In the genomic region with DNA sequence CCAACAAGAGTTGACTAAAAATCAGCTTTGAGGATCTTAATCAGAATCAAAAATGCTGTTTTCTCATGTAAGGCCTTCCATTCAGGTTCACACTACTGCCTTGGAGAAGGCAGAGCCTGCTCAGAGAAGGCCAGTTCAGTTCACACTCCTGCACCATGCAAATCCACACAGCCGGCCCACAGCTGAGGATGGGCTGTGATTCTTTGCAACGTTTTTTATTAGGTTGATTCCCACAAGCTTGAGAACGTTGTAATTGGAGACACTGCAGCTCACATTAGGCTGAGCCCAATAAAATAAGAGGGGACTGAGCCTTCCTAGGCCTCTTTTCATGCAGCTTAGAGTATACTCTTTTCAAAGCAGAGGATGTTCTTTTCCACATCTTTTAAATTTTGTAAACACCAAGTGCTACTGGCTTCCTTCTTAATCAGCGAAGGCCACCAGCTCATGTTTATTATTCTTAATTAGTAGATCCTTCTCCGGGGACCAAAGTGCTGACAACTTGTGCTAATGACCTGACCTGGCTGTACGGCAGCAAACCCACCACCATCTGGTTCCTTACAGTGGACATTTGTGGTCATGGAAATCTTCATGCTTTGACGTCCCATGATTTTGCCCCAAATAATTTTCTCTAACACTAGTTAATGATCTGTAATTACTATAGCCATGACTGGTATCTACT, we compare ENCODE assay signal across 33 mouse cellular contexts.
DNase-seq lines count a peak whose midpoint lies in the region; ATAC-seq lines count a peak whose summit lies in the region.
"Had no signal": no experiment of that assay in that cellular context is flagged by ENCODE, and none has a peak within 500 bp of the region (broad histone marks: within the 10 kb centered on the region; RNA-seq: fewer than 3 reads in every experiment).

No protein-coding gene starts in this region.

- no peaks in the 10 kb centered on the region for H3K36me3 ChIP-seq in embryonic facial prominence, embryonic 15.5 days
- H3K36me3 ChIP-seq in limb, embryonic 13.5 days = no peaks in the 10 kb centered on the region
- H3K36me3 ChIP-seq: embryonic facial prominence, embryonic 13.5 days; G1E; heart, embryonic 13.5 days; hindbrain, embryonic 12.5 days; kidney, embryonic 15.5 days; neural tube, embryonic 15.5 days had no signal

- peak; percentile 20 to 39 for DNase-seq in heart, adult 9 months (ENCODE audit: low spot score in 2 of 2)
- no peak for DNase-seq in heart, postnatal 4 days
- DNase-seq in embryo, embryonic 9.5 days (ENCODE audit: extremely low spot score) = peak; percentile 14
- DNase-seq in gastrocnemius, adult 18-20 months (ENCODE audit: low spot score) = no peak
- DNase-seq in thymus, postnatal 0 days (ENCODE audit: low spot score) = no peak
- no peak for DNase-seq in ovary, postnatal 36 days (ENCODE audit: low spot score)
- DNase-seq: adrenal gland, postnatal 10 days; cerebellum, adult 11 months; cerebellum, adult 9-10 months; cerebellum, postnatal 36 days; gastrocnemius, adult 2 months; gastrocnemius, postnatal 36 days; heart, adult 2 months; heart, postnatal 10 days; kidney, postnatal 36 days; left cerebral cortex, postnatal 4 days; lung, embryonic 14.5 days; lung, postnatal 14 days; midbrain, embryonic 14.5 days; right cerebral cortex, postnatal 25 days; spleen, adult 18-20 months; thymus, postnatal 25 days had no signal

- H3K4me3 ChIP-seq in embryonic facial prominence, embryonic 15.5 days (replicated peaks) = no peak overlapping the region
- no peak overlapping the region for H3K4me3 ChIP-seq in limb, embryonic 13.5 days
- H3K4me3 ChIP-seq: embryonic facial prominence, embryonic 13.5 days; forebrain, embryonic 13.5 days; gastrocnemius, adult 2 months; heart, adult 2 months; heart, embryonic 13.5 days; hindbrain, embryonic 12.5 days; kidney, embryonic 15.5 days; neural tube, embryonic 15.5 days had no signal

- no peak overlapping the region for H3K4me2 ChIP-seq in embryonic facial prominence, embryonic 15.5 days (replicated peaks)
- H3K4me2 ChIP-seq in limb, embryonic 13.5 days (replicated peaks) = no peak overlapping the region
- H3K4me2 ChIP-seq: embryonic facial prominence, embryonic 13.5 days; forebrain, embryonic 13.5 days; heart, embryonic 13.5 days; hindbrain, embryonic 12.5 days; kidney, embryonic 15.5 days; lung, embryonic 14.5 days; neural tube, embryonic 15.5 days had no signal

- no peak overlapping the region for H3K9ac ChIP-seq in embryonic facial prominence, embryonic 15.5 days
- H3K9ac ChIP-seq in limb, embryonic 13.5 days = no peak overlapping the region
- H3K9ac ChIP-seq: embryonic facial prominence, embryonic 13.5 days; forebrain, embryonic 13.5 days; heart, embryonic 13.5 days; hindbrain, embryonic 12.5 days; kidney, embryonic 15.5 days; liver, embryonic 14.5 days; lung, embryonic 14.5 days; neural tube, embryonic 15.5 days had no signal

- peaks cover 14% of the 10 kb centered on the region for H3K4me1 ChIP-seq in embryonic facial prominence, embryonic 15.5 days
- H3K4me1 ChIP-seq in limb, embryonic 13.5 days = peaks cover 41% of the 10 kb centered on the region
- H3K4me1 ChIP-seq: hindbrain, embryonic 12.5 days; kidney, embryonic 15.5 days; neural tube, embryonic 15.5 days had no signal

- H3K9me3 ChIP-seq in embryonic facial prominence, embryonic 15.5 days (replicated peaks) = no peaks in the 10 kb centered on the region
- H3K9me3 ChIP-seq in limb, embryonic 13.5 days = no peaks in the 10 kb centered on the region
- H3K9me3 ChIP-seq: embryonic facial prominence, embryonic 13.5 days; forebrain, embryonic 13.5 days; heart, embryonic 13.5 days; hindbrain, embryonic 12.5 days; kidney, embryonic 15.5 days; neural tube, embryonic 15.5 days had no signal

- no peak overlapping the region for H3K27ac ChIP-seq in embryonic facial prominence, embryonic 15.5 days (replicated peaks)
- H3K27ac ChIP-seq in limb, embryonic 13.5 days = peak overlapping the region; percentile 61; the same call in 1 of the 2 replicates
- H3K27ac ChIP-seq: embryonic facial prominence, embryonic 13.5 days; forebrain, embryonic 13.5 days; gastrocnemius, adult 2 months; heart, adult 2 months; heart, embryonic 13.5 days; hindbrain, embryonic 12.5 days; kidney, embryonic 15.5 days; liver, embryonic 14.5 days; neural tube, embryonic 15.5 days had no signal

- no peaks in the 10 kb centered on the region for H3K27me3 ChIP-seq in embryonic facial prominence, embryonic 15.5 days
- no peaks in the 10 kb centered on the region for H3K27me3 ChIP-seq in limb, embryonic 13.5 days
- H3K27me3 ChIP-seq: embryonic facial prominence, embryonic 13.5 days; forebrain, embryonic 13.5 days; heart, embryonic 13.5 days; hindbrain, embryonic 12.5 days; neural tube, embryonic 15.5 days had no signal

- ATAC-seq in embryonic facial prominence, embryonic 15.5 days (ENCODE audit: insufficient number of reproducible peaks, low FRiP score, low TSS enrichment, low read depth) = peak; percentile 39; the same call in 1 of the 2 replicates
- ATAC-seq in limb, embryonic 13.5 days (ENCODE audit: low FRiP score, low read depth) = peak; percentile 71
- ATAC-seq: forebrain, embryonic 13.5 days; intestine, postnatal 0 days had no signal

- 31% methylated on average over 7 of the region's 7 CpGs for WGBS in embryonic facial prominence, embryonic 15.5 days
- whole genome bisulfite sequencing in limb, embryonic 13.5 days = 12% methylated on average over 7 of the region's 7 CpGs

Comparison
In these comparisons a context has a peak if more than half of its experiments do, and no peak if none do; other contexts are left out.
1. DNase-seq: peak in heart, adult 9 months (2 of 2) and embryo, embryonic 9.5 days (single experiment); none in heart, postnatal 4 days (single experiment), gastrocnemius, adult 18-20 months (single experiment), thymus, postnatal 0 days (single experiment) and ovary, postnatal 36 days (single experiment).